Mouse (Mus musculus) A20 (cell line): ENCODE data around the gene Havcr2.
"Not testable (repeated sequence)": the region's sequence is repeated elsewhere in the genome, so short reads cannot be mapped to it uniquely, and the experiment has no call there.

Experiments used
- DNase-seq: peaks from one replicate; pipeline ENCODE4 v3.0.0-alpha.2; 2011; ENCODE audit warnings: low read depth, low spot score

Gene Havcr2

GRCm38 (mm10) chr11:46454453-46455045 lies at the start of gene Havcr2:
Havcr2 (plus strand) TSS chr11:46454935.
- no peak for DNase-seq

- DNase-seq, result no peak
Observed at GRCm38 (mm10) chr11:46404986-46405385, 49.7 kb upstream of the Havcr2 start.

- DNase-seq, result no peak
Observed at GRCm38 (mm10) chr11:46406721-46407120, 48.0 kb upstream of the Havcr2 start.

GRCm38 (mm10) chr11:46410018-46410563 lies 44.6 kb upstream of the Havcr2 start:
- DNase-seq, result no peak

- peak; percentile 47 for DNase-seq
Observed at GRCm38 (mm10) chr11:46418438-46418837, 36.3 kb upstream of the Havcr2 start.

- no peak for DNase-seq
Observed at GRCm38 (mm10) chr11:46418860-46419259, 35.9 kb upstream of the Havcr2 start.

GRCm38 (mm10) chr11:46421086-46421888 lies 33.4 kb upstream of the Havcr2 start:
- DNase-seq, result no peak

- DNase-seq, result not testable (repeated sequence)
Observed at GRCm38 (mm10) chr11:46428131-46428530, 26.6 kb upstream of the Havcr2 start.

GRCm38 (mm10) chr11:46430123-46430522 lies 24.6 kb upstream of the Havcr2 start:
- no peak for DNase-seq

- DNase-seq, result peak; percentile 86
Observed at GRCm38 (mm10) chr11:46431129-46431528, 23.6 kb upstream of the Havcr2 start.

- no peak for DNase-seq
Observed at GRCm38 (mm10) chr11:46435363-46435762, 19.4 kb upstream of the Havcr2 start.

- DNase-seq, result peak; percentile 96
Observed at GRCm38 (mm10) chr11:46436760-46437458, 17.8 kb upstream of the Havcr2 start, which contains the start of gene Med7. Med7 (plus strand) TSS chr11:46436925.

- DNase-seq, result peak; percentile 81
Observed at GRCm38 (mm10) chr11:46437459-46438000, 17.2 kb upstream of the Havcr2 start.

GRCm38 (mm10) chr11:46439005-46439543 lies 15.7 kb upstream of the Havcr2 start:
- no peak for DNase-seq

- DNase-seq, result peak; percentile 35
Observed at GRCm38 (mm10) chr11:46441774-46442173, 13.0 kb upstream of the Havcr2 start.

GRCm38 (mm10) chr11:46443152-46443551 lies 11.6 kb upstream of the Havcr2 start:
- peak; percentile 47 for DNase-seq

GRCm38 (mm10) chr11:46443979-46444378 lies 10.8 kb upstream of the Havcr2 start:
- no peak for DNase-seq

GRCm38 (mm10) chr11:46446150-46446549 lies 8.6 kb upstream of the Havcr2 start:
- no peak for DNase-seq

- DNase-seq, result peak; percentile 83
Observed at GRCm38 (mm10) chr11:46447644-46448484, 6.9 kb upstream of the Havcr2 start.

- no peak for DNase-seq
Observed at GRCm38 (mm10) chr11:46449461-46450080, 5.2 kb upstream of the Havcr2 start.
